Mouse (Mus musculus): ENCODE measurements at regions not wholly inside any gene's neighbourhood (a gene's known extent, or its start where the extent isn't known, plus 50 kb on each side); places are given as distances from the start of the nearest gene placed in this dataset.
"Not testable (repeated sequence)": the region's sequence is repeated elsewhere in the genome, so short reads cannot be mapped to it uniquely, and the experiment has no call there.

GRCm38 (mm10) chr12:28922236-28922635 is 170.6 kb downstream of the Eipr1 start:
- DNase-seq = peak; percentile 62

- DNase-seq = no peak
Measured at GRCm38 (mm10) chr12:28925206-28925605, 173.6 kb downstream of the Eipr1 start.

- no peak for DNase-seq
Measured at GRCm38 (mm10) chr12:28939936-28940335, 188.3 kb downstream of the Eipr1 start.

- no peak for DNase-seq
Measured at GRCm38 (mm10) chr12:28948889-28949288, 197.3 kb downstream of the Eipr1 start.

- DNase-seq = no peak
Measured at GRCm38 (mm10) chr12:28949307-28949706, 197.7 kb downstream of the Eipr1 start.

GRCm38 (mm10) chr12:28957155-28957554 is 205.6 kb downstream of the Eipr1 start:
- DNase-seq = no peak

GRCm38 (mm10) chr12:28958661-28959060 is 207.1 kb downstream of the Eipr1 start:
- DNase-seq = no peak

GRCm38 (mm10) chr12:28969671-28970379 is 218.2 kb downstream of the Eipr1 start:
- peak; percentile 73 for DNase-seq

GRCm38 (mm10) chr12:28974571-28975041 is 223.0 kb downstream of the Eipr1 start:
- DNase-seq = peak; percentile 87

- peak; percentile 68 for DNase-seq
Measured at GRCm38 (mm10) chr12:28975249-28975648, 223.6 kb downstream of the Eipr1 start.

GRCm38 (mm10) chr12:28979679-28980078 is 228.1 kb downstream of the Eipr1 start:
- no peak for DNase-seq

- no peak for DNase-seq
Measured at GRCm38 (mm10) chr12:28986214-28986613, 234.6 kb downstream of the Eipr1 start.

- no peak for DNase-seq
Measured at GRCm38 (mm10) chr12:28997474-28998192, 246.0 kb downstream of the Eipr1 start.

- no peak for DNase-seq
Measured at GRCm38 (mm10) chr12:28999963-29000451, 248.4 kb downstream of the Eipr1 start.

- DNase-seq = no peak
Measured at GRCm38 (mm10) chr12:29004504-29004903, 252.9 kb downstream of the Eipr1 start.

GRCm38 (mm10) chr12:29014601-29015000 is 263.0 kb downstream of the Eipr1 start:
- no peak for DNase-seq

- DNase-seq = no peak
Measured at GRCm38 (mm10) chr12:29015200-29015862, 263.7 kb downstream of the Eipr1 start.

- no peak for DNase-seq
Measured at GRCm38 (mm10) chr12:29021152-29021551, 269.5 kb downstream of the Eipr1 start.

GRCm38 (mm10) chr12:29028171-29028570 is 276.6 kb downstream of the Eipr1 start:
- DNase-seq = no peak

- peak; percentile 25 for DNase-seq
Measured at GRCm38 (mm10) chr12:29029461-29029860, 277.9 kb downstream of the Eipr1 start.

- no peak for DNase-seq
Measured at GRCm38 (mm10) chr12:29046009-29046408, 294.4 kb downstream of the Eipr1 start.

GRCm38 (mm10) chr12:29048596-29048995 is 297.0 kb downstream of the Eipr1 start:
- not testable (repeated sequence) for DNase-seq

GRCm38 (mm10) chr12:29049105-29049511 is 297.5 kb downstream of the Eipr1 start:
- DNase-seq = no peak

Measured in right cerebral cortex, adult 18-20 months (tissue).